Mouse (Mus musculus) layer of hippocampus, adult 9-10 months (tissue): Measurements from ENCODE around the gene Tmub2.

Source experiments
- DNase-seq: peaks from one replicate; pipeline ENCODE4 v3.0.0; 2022; ENCODE audit warnings: low spot score

Tmub2 gene

DNA sequence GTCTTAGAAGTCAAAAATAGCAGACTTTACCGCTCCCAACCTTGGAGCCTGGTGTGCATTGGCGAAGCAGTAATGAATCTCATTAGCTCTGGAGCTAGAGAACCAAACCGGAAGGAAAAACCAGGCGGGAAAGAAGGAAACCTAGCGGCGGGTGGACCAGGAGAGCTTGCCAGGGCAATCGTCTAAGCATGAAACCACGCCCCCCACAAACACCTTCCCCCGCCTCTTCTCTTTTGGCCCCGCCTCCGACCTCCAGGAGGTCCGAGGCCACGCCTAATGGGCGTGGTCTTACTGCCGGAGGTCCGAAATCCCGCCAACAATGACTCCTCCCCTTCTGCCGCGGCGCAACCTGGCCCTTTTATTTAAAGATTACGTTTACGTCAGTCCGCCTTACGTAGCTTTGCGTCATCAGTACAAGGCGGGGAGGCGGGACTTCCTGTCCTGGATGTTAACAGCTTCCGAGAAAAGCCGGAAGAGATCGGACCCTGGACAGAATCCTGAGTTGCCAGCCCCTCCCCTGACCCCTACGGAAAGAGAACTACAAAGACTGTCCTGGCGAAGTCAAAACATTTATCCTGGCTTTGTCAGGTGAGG is at the start of gene Tmub2:
Tmub2 (plus strand) TSS at position 431 of the 594 bp plus-strand sequence.
- peak; percentile 97 for DNase-seq

GRCm38 (mm10) chr11:102236022-102236421 is 48.7 kb upstream of the Tmub2 start:
- no peak for DNase-seq

GRCm38 (mm10) chr11:102240636-102241035 is 44.1 kb upstream of the Tmub2 start:
- no peak for DNase-seq

- no peak for DNase-seq
Observed at GRCm38 (mm10) chr11:102241246-102241645, 43.5 kb upstream of the Tmub2 start.

DNA sequence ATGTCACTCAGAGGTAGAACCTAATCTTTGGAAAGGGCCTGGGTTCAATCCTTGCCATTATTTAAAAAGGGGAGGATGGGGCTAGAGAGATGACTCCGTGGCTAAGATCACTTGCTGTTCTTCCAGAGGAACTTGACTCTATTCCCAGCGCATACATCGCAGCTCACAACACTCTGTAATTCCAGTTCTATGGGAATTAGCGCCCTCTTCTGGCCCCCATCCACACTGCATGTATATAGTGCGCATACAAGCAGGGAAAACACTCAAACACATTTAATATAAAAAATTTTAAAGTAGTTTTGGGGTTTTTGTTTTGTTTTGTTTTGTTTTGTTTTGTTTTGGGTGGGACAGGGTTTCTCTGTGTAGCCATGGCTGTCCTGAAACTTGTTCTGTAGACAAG is 42.9 kb upstream of the Tmub2 start:
- no peak for DNase-seq

GRCm38 (mm10) chr11:102244926-102245449 is 39.7 kb upstream of the Tmub2 start:
- no peak for DNase-seq

- no peak for DNase-seq
Observed at GRCm38 (mm10) chr11:102245581-102246272, 39.0 kb upstream of the Tmub2 start.

DNA sequence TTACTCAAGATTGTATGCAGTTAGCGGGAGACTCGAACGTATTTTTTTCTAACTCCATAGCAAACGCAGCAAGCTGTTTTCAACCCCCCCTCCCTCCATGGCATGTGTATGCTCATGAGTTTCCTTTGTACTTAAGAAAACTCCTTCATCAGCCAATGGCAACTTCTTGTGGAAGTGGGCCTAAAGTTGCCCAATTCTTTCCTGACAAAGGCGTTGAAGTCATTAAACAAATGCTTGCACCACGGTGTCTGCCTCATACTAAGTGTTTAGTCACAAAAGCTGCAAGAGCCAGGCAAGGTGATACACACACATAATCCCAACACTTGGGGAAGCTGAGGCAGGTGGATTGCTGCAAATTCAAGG is 38.5 kb upstream of the Tmub2 start:
- DNase-seq, result no peak

GRCm38 (mm10) chr11:102246871-102247270 is 37.9 kb upstream of the Tmub2 start:
- no peak for DNase-seq

- peak; percentile 83 for DNase-seq
Observed at GRCm38 (mm10) chr11:102248630-102249230, 36.0 kb upstream of the Tmub2 start, which contains the start of gene BC030867. Gene BC030867 (plus strand): TSS chr11:102248882.

DNA sequence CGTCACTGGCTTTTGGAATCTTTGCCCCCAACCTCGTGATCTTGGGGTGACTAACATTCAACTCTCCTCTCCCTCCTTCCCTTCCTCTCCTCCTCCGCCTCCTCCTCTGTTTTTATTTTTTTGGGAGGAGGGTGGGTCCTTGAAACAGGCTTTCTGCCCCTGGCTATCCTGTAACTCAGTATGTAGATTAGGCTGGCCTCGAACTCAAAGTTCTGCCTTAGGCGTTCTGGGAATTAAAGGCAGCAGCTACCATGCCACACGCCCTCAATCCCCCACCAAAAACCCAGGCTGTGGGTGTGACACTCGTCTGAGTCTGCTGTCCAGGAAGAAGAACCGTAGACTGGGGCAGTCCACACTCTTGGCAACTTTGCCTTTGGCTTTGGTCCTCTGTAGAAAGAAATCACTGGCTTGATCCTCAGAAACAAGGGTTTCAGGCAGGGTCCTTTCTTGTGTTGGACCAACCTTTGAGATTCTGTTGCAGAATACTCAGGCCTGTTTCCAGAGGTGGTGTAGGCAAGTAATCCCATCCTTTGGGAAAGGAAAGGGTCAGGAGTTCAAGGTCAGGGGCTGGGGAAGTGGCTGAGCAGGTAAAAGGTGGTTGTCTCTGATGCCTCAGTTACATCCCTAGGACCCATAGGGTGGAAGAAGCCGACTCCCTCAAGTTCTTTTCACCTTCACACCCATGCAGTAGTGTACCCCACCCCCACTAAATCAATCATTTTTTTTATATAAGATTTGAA is 35.2 kb upstream of the Tmub2 start:
- DNase-seq, result no peak

DNA sequence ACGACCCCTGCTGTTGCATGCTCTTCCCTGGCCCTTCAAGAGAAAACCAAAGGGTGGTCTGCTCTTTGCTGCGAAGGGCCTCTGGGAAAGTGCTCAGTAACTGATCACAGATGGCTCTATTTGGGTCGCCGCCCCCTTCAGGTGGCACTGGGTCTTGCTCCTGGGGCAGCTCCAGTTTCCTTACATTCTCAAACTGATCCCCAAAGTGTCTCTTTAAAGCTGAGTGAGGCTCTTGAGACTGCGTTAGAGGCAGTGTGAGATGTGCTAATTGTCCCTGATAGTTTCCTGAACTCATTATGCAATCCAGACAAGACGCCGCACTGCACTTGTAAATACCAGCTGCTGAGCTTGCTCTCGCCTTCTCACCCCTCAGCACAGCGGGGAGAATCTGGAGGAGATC is 27.2 kb upstream of the Tmub2 start:
- DNase-seq, result no peak

GRCm38 (mm10) chr11:102258095-102258494 is 26.6 kb upstream of the Tmub2 start:
- DNase-seq, result no peak

GRCm38 (mm10) chr11:102258521-102258920 is 26.2 kb upstream of the Tmub2 start:
- no peak for DNase-seq

DNA sequence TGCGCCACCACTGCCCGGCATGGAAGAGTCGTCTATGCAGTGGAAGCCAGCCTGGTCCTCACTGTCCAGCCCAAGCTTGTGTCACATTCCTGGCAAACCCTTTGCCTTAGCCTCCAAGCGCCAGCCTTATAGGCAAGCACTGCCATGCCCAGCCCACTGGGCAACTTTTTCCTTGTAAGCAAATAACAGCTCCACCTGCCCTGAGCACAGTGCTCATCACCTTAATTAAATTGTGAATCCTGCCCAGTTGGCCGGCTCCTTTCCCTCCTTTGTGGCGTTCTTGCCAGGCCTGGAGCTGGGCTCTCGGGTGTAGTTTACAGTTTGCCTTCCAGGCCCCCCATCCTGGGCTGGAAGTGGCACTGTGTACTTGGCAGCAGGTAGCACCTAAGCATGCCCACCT is 21.5 kb upstream of the Tmub2 start:
- no peak for DNase-seq

DNA sequence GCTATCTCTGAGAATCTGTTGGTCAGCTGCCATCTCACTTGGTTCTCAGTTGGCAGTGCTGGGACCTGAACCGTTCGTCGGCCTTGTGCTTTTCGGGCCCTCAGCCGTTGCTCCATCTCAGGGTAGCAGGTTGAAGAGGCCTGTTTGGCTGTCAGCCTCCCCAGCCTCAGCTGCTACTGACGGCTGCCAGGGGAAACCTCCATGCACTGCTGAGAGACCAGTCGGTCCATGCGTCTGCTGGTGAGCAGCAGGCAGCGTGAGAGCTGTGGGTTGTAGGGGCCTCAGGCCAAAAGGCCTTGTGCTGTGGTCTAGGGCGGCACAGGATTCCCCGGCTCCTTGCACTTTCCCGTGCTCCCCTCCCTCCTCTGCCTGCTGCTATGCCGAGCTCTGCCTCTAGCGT is 18.9 kb upstream of the Tmub2 start:
- DNase-seq, result no peak

- DNase-seq, result no peak
Observed at GRCm38 (mm10) chr11:102266631-102267355, 17.9 kb upstream of the Tmub2 start.

DNA sequence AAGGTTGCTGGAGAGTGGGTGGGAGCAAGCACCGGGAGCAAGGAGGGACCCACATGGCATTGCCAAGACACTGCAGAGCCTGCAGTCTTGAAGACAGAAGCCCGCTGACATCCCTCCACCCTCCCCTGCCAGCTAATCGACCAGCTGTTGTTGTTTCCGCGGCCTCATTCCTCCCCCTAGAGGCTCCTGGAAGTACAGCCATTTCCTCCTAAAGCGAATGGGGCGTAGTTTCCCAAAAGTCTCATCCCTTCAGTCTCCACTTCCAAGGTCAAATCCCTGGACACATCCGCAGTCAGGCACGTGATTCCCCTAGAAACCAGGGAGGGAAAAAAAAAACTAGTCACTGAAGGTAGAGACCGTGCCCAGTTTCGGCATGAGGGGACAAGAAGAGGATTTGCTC is 17.3 kb upstream of the Tmub2 start:
- no peak for DNase-seq

- no peak for DNase-seq
Observed at GRCm38 (mm10) chr11:102268520-102269244, 16.0 kb upstream of the Tmub2 start, which contains the start of gene Asb16. Gene Asb16 (plus strand): TSS chr11:102268743.

- DNase-seq, result no peak
Observed at GRCm38 (mm10) chr11:102276411-102276915, 8.3 kb upstream of the Tmub2 start.

- DNase-seq, result no peak
Observed at GRCm38 (mm10) chr11:102277754-102278153, 7.0 kb upstream of the Tmub2 start.
